Mouse (Mus musculus) midbrain, embryonic 16.5 days (tissue): ENCODE results near the gene Cfdp1. TPM values are rescaled to one million over a fixed set of nuclear protein-coding genes. Genes with fewer than 3 reads are reported as not detected.

Experiments used
- polyA plus RNA-seq: library from polyadenylated mRNA; unstranded; fragments of >200 nt; fragmentation: Nextera tagmentation; extraction: Ambion mirVana; gene quantifications from 2 replicates; pipeline ENCODE4 v1.2.1, GENCODE M21; 2015

Cfdp1 gene
- polyA plus RNA-seq, 1 experiment from 2014 or later: 233 TPM

Other genes with a start within 250 kb of the Cfdp1 start
- 0.93 and 1.3 TPM in 2 replicates for gene Ldhd, start 223.9 kb downstream of the Cfdp1 start, polyA plus RNA-seq
- gene Zfp1, start 210.9 kb downstream of the Cfdp1 start, polyA plus RNA-seq: 26.7 and 29.1 TPM in 2 replicates
- not detected in 2 replicates for gene Ctrb1, start 163.3 kb downstream of the Cfdp1 start, polyA plus RNA-seq
- 41.5 and 43.3 TPM in 2 replicates for gene Bcar1, start 110.5 kb downstream of the Cfdp1 start, polyA plus RNA-seq
- 3.8 TPM in 2 replicates for gene Tmem170, start 22.5 kb upstream of the Cfdp1 start, polyA plus RNA-seq
- 2.7 and 4.1 TPM in 2 replicates for gene Chst5, start 56.2 kb upstream of the Cfdp1 start, polyA plus RNA-seq
- gene Tmem231, start 79.6 kb upstream of the Cfdp1 start, polyA plus RNA-seq: 20.9 and 22.4 TPM in 2 replicates
- 469 and 489 TPM in 2 replicates for gene Gabarapl2, start 86.4 kb upstream of the Cfdp1 start, polyA plus RNA-seq
- 8.0 and 9.2 TPM in 2 replicates for gene Adat1, start 138.0 kb upstream of the Cfdp1 start, polyA plus RNA-seq
- 162 TPM in 2 replicates for gene Kars, start 157.0 kb upstream of the Cfdp1 start, polyA plus RNA-seq
- 75.4 and 76.9 TPM in 2 replicates for gene Terf2ip, start 157.1 kb upstream of the Cfdp1 start, polyA plus RNA-seq
- gene Gm6793, start 160.7 kb upstream of the Cfdp1 start, polyA plus RNA-seq: 0.59 and 1.2 TPM in 2 replicates